Mouse (Mus musculus) olfactory bulb, adult 2 months (tissue): ENCODE results near the gene Psmd5.

Experiments used
- CTCF ChIP-seq: fragments of 200-500 bp; IDR thresholded peaks from 2 replicates; pipeline ENCODE4 v1.5.1; 2012; ENCODE audit warnings: low read depth, mild to moderate bottlenecking, low read length, moderate library complexity; ENCODE audit not compliant: insufficient read depth
- POLR2A ChIP-seq: fragments of 200-500 bp; IDR thresholded peaks from 2 replicates; pipeline ENCODE4 v1.6.1; 2012; ENCODE audit warnings: mild to moderate bottlenecking, low read depth, low read length, moderate library complexity; ENCODE audit not compliant: insufficient read depth

DNA sequence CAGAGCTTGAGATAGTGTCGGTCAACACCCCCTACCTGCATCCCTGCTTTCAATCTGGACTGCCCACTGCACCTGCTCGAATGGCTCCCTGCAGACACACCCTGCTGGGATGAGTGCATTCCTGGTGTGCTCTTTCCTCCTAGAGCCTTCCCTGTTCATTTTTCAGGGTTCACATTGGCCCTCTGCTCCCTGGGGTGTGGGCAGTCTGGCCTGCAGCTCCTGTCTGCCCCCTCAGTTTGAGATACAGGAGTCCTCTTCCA lies 40.0 kb upstream of the Psmd5 start:
- TF ChIP-seq CTCF (no peak), POLR2A (no peak)
